Mouse (Mus musculus) G1E (cell line): ENCODE measurements at regions not wholly inside any gene's neighbourhood (a gene's known extent, or its start where the extent isn't known, plus 50 kb on each side); places are given as distances from the start of the nearest gene placed in this dataset.

Experiments
- ATAC-seq: 2 replicates; pipeline ENCODE4 v1.8.0; 2016; ENCODE audit warnings: mild to moderate bottlenecking; ENCODE audit not compliant: insufficient number of reproducible peaks, poor library complexity, low FRiP score, severe bottlenecking; ENCODE audit errors: extremely low read depth
- DNase-seq: peaks from one replicate; pipeline ENCODE4 v3.0.0; 2012; ENCODE audit warnings: low spot score
- H3K27me3 ChIP-seq: 2 replicates; pipeline ENCODE4 v1.6.1; 2012; ENCODE audit warnings: mild to moderate bottlenecking, low read length, inconsistent platforms; ENCODE audit not compliant: insufficient read depth
- H3K36me3 ChIP-seq: replicated peaks from 2 replicates; pipeline ENCODE3; 2012; ENCODE audit warnings: mild to moderate bottlenecking, inconsistent platforms
- H3K4me1 ChIP-seq: 2 replicates; pipeline ENCODE4 v1.6.1; 2012; ENCODE audit warnings: low read depth, low read length, inconsistent platforms, mixed read lengths; ENCODE audit not compliant: insufficient read depth
- H3K4me3 ChIP-seq: 2 replicates; pipeline ENCODE4 v1.5.1; 2012; ENCODE audit warnings: low read depth, mild to moderate bottlenecking, inconsistent platforms, low read length, moderate library complexity, mixed read lengths
- H3K9me3 ChIP-seq: replicated peaks from 2 replicates; pipeline ENCODE4 v1.6.1; 2012; ENCODE audit warnings: inconsistent platforms
- CTCF ChIP-seq: IDR thresholded peaks from 2 replicates; pipeline ENCODE4 v1.5.1; 2012; ENCODE audit warnings: low read depth, low read length, inconsistent platforms, mixed read lengths
- GATA1 ChIP-seq: IDR thresholded peaks from 2 replicates; pipeline ENCODE4 v1.6.1; 2012; ENCODE audit warnings: borderline replicate concordance, low read length, inconsistent platforms, mixed read lengths
- GATA2 ChIP-seq: IDR thresholded peaks from 2 replicates; pipeline ENCODE4 v1.6.1; 2012; ENCODE audit warnings: low read depth, low read length, inconsistent platforms, borderline replicate concordance
- POLR2AphosphoS5 ChIP-seq: IDR thresholded peaks from 2 replicates; pipeline ENCODE4 v1.6.1; 2012; ENCODE audit warnings: low read depth, low read length, inconsistent platforms; ENCODE audit not compliant: insufficient replicate concordance
- TAL1 ChIP-seq: conservative IDR thresholded peaks from 2 replicates; pipeline ENCODE4 v1.6.1; 2012; ENCODE audit warnings: low read depth, low read length, inconsistent platforms, mixed read lengths

- no peaks in the 10 kb centered on the region for H3K36me3 ChIP-seq
- no peaks in the 10 kb centered on the region for H3K27me3 ChIP-seq
- H3K4me1 ChIP-seq: peaks cover 7% of the 10 kb centered on the region
- no peak for TF ChIP-seq GATA2
- no peak for TF ChIP-seq POLR2AphosphoS5
- no peak for TF ChIP-seq GATA1
- no peak for TF ChIP-seq CTCF
- TF ChIP-seq TAL1: no peak
- no peaks in the 10 kb centered on the region for H3K9me3 ChIP-seq
- no peak overlapping the region for H3K4me3 ChIP-seq
- ATAC-seq: peak; percentile 52
- no peak for DNase-seq
These were observed 852.7 kb downstream of the 5730522E02Rik start for GRCm38 (mm10) chr11:25357717-25358411.

- TF ChIP-seq GATA2 (no peak), POLR2AphosphoS5 (no peak), TAL1 (no peak), CTCF (no peak), GATA1 (no peak)
- Histone ChIP-seq H3K9me3 (no peaks in the 10 kb centered on the region), H3K4me1 (peaks cover 7% of the 10 kb centered on the region), H3K36me3 (no peaks in the 10 kb centered on the region), H3K27me3 (no peaks in the 10 kb centered on the region), H3K4me3 (no peak overlapping the region; the same call in 1 of the 2 replicates)
- no peak for DNase-seq
- 0 out of 2 replicates have a peak, but pooled peaks have one; percentile 22 for ATAC-seq
These were observed 853.6 kb downstream of the 5730522E02Rik start for GRCm38 (mm10) chr11:25356671-25357586.

DNA sequence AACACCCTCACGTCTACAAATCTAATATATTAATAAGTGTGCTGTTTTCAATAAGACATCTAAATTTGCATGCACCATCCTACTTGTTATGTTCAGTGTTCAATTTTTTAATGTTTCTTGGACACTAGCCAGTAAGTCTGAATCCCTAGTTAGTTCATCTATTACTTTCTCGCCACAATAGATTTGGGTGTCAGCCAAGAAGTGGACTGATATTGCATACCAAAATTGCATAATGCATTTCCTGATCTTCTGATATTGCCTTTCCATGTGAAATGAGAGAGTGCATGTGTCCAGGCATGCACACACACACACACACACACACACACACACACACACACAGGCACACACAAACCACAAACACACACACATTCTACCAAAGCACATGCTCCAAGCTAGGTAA is 874.9 kb downstream of the 5730522E02Rik start:
- no peaks in the 10 kb centered on the region for H3K4me1 ChIP-seq
- H3K36me3 ChIP-seq: no peaks in the 10 kb centered on the region
- no peak for DNase-seq
- no peak overlapping the region for H3K4me3 ChIP-seq
- no peak for ATAC-seq
- H3K27me3 ChIP-seq: no peaks in the 10 kb centered on the region
- TF ChIP-seq CTCF: no peak
- TF ChIP-seq TAL1: no peak
- no peak for TF ChIP-seq GATA2
- TF ChIP-seq GATA1: no peak
- TF ChIP-seq POLR2AphosphoS5: no peak
- H3K9me3 ChIP-seq: no peaks in the 10 kb centered on the region

GRCm38 (mm10) chr11:25330696-25331095 is 879.9 kb downstream of the 5730522E02Rik start:
- Histone ChIP-seq H3K4me1 (no peaks in the 10 kb centered on the region), H3K27me3 (peaks cover 3% of the 10 kb centered on the region; the same call in 1 of the 2 replicates), H3K36me3 (no peaks in the 10 kb centered on the region), H3K4me3 (no peak overlapping the region), H3K9me3 (no peaks in the 10 kb centered on the region)
- DNase-seq (no peak), ATAC-seq (no peak)
- TF ChIP-seq GATA2 (no peak), GATA1 (no peak), POLR2AphosphoS5 (no peak), TAL1 (no peak), CTCF (no peak)

DNA sequence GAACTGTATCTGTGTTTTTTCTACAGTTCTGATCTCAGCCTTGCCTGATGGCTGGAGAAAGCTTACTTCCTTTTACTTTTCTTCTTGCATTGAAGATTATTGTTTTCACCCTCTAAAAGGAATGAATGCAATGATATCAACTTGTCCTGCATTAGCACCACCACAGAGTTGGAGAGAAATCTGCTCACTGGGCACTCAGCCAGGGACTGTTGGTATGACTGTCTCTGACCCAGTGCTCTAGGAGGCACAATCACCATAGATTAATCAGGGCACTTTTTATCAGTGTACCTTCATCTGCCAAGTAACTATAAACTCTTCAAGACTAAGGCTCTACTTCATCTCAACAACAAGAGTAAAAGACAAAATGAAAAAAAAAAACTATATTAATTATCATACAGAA is 888.1 kb downstream of the 5730522E02Rik start:
- no peaks in the 10 kb centered on the region for H3K9me3 ChIP-seq
- no peak overlapping the region for H3K4me3 ChIP-seq
- ATAC-seq: no peak
- no peaks in the 10 kb centered on the region for H3K4me1 ChIP-seq
- H3K36me3 ChIP-seq: no peaks in the 10 kb centered on the region
- DNase-seq: no peak
- H3K27me3 ChIP-seq: no peaks in the 10 kb centered on the region
- no peak for TF ChIP-seq GATA2
- TF ChIP-seq CTCF: no peak
- no peak for TF ChIP-seq TAL1
- TF ChIP-seq GATA1: no peak
- TF ChIP-seq POLR2AphosphoS5: no peak

- TF ChIP-seq TAL1: no peak
- no peak for TF ChIP-seq POLR2AphosphoS5
- ATAC-seq (no peak), DNase-seq (no peak)
- H3K4me1 ChIP-seq: no peaks in the 10 kb centered on the region
- H3K36me3 ChIP-seq: no peaks in the 10 kb centered on the region
- no peaks in the 10 kb centered on the region for H3K27me3 ChIP-seq
- no peaks in the 10 kb centered on the region for H3K9me3 ChIP-seq
- no peak overlapping the region for H3K4me3 ChIP-seq
These were observed 889.1 kb downstream of the 5730522E02Rik start for GRCm38 (mm10) chr11:25321494-25321893.
